Mouse (Mus musculus) cortical plate, adult 2 months (tissue): ENCODE results near the gene Dgcr2. TPM values are rescaled to one million over a fixed set of nuclear protein-coding genes. Genes with fewer than 3 reads are reported as not detected.

Experiments used
- H3K27ac ChIP-seq: fragments of 200-500 bp; 2 replicates; pipeline ENCODE4 v1.5.1; 2012; ENCODE audit warnings: low read length, control low read depth, inconsistent platforms; ENCODE audit not compliant: insufficient read depth
- H3K4me1 ChIP-seq: fragments of 200-500 bp; 2 replicates; pipeline ENCODE4 v1.6.1; 2011; ENCODE audit warnings: low read length; ENCODE audit not compliant: control insufficient read depth, insufficient read depth
- H3K4me3 ChIP-seq: fragments of 200-500 bp; 2 replicates; pipeline ENCODE4 v1.5.1; 2011; ENCODE audit warnings: mild to moderate bottlenecking, low read length, control low read depth; ENCODE audit not compliant: insufficient read depth
- CTCF ChIP-seq: fragments of 200-500 bp; IDR thresholded peaks from 2 replicates; pipeline ENCODE4 v1.5.1; 2011; ENCODE audit warnings: mild to moderate bottlenecking, control low read depth, low read length; ENCODE audit not compliant: insufficient read depth; ENCODE audit errors: extremely low read depth
- POLR2A ChIP-seq: fragments of 200-500 bp; IDR thresholded peaks from 2 replicates; pipeline ENCODE4 v1.6.1; 2011; ENCODE audit warnings: mild to moderate bottlenecking, low read length, control low read depth; ENCODE audit not compliant: insufficient read depth; ENCODE audit errors: extremely low read depth
- polyA plus RNA-seq: library from polyadenylated mRNA; depleted of rRNA; stranded (reverse); fragments of >200 nt; gene quantifications from 2 replicates; pipeline ENCODE4 v1.2.3, GENCODE M21; 2012

Gene Dgcr2
- polyA plus RNA-seq, 1 experiment: 83.6 TPM

DNA sequence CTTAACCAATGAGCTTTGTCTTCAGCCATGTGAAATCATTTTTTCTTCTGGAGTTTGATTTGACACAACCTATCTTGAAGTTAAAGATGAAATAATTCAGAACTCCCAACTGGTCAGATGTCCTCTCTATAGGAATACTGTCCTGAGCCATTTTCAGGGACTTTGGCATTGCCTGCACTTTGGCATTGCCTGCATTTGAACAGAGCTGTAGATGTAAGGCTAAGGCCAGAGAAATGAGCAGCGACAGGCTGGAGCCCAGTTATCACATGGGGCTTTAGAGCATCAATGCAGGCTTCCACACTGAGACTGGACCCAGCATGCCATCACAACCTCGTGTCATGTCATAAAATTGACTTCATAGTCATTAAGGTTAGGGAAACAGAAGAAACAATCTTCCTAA, 45.1 kb downstream of the Dgcr2 start:
- TF ChIP-seq POLR2A: no peak
- no peak for TF ChIP-seq CTCF
- Histone ChIP-seq H3K4me1 (peaks cover 2% of the 10 kb centered on the region; the same call in 1 of the 2 replicates), H3K4me3 (no peak overlapping the region), H3K27ac (no peak overlapping the region)

DNA sequence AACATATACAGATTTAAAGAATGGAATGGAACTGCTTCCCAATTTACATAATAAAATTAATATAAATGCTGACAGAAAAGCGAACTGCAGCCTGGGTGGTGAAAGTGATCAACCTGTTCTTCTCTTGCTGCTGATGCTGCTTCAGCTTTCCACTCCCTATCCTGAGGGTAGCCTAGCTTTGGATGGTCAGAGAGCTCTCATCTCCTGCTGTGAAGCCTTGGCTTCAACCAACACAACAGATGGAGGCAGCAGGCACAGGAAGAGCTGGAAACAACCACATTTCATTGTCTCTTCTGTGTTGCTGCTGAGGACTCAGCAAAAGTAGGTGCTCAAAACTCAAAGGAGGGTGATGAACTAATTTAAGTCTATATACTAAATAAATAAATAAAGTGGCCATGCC, 46.5 kb downstream of the Dgcr2 start:
- Histone ChIP-seq H3K4me3 (no peak overlapping the region), H3K4me1 (peaks cover 2% of the 10 kb centered on the region; the same call in 1 of the 2 replicates), H3K27ac (no peak overlapping the region)
- TF ChIP-seq CTCF: no peak
- no peak for TF ChIP-seq POLR2A

DNA sequence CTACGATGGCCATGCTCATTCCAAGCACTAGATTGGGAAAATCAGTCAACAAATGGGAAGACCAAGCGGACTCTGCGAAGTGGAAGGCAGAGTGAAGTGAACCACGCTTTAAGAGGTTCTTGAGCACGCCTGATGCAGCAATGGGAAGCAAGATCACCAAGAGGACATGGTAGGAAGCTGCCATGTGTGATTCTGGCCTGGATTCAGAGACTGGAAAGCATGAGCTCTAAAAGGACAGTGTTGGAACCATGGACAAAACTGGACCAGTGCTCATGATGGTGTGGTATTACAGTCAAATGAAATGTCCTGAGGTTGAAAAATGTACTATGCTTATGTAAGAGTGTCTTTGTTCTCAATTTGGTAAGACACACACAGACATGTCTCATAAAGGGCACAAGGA, 47.0 kb downstream of the Dgcr2 start:
- no peak for TF ChIP-seq POLR2A
- TF ChIP-seq CTCF: no peak
- no peak overlapping the region for H3K27ac ChIP-seq
- H3K4me3 ChIP-seq: no peak overlapping the region
- peaks cover 2% of the 10 kb centered on the region; the same call in 1 of the 2 replicates for H3K4me1 ChIP-seq

DNA sequence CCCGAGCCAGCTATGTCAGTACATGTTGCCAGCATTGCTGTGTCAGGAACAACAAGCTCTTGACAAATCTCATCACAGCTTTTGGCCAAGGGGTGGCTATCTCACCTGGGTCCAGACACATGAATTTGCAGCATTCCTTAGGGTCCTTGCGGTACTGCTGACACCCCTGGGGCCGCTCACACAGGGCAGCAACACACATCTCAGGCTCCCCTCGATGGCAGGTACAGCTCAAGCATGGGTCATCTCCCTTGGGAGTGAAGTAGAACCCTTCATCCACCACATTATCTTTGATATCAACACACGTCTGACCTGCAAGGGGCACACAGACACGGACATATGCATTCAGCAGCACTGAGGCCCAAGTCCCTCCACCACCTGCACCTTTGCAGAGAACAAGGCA, 48.9 kb downstream of the Dgcr2 start:
- peaks cover 2% of the 10 kb centered on the region; the same call in 1 of the 2 replicates for H3K4me1 ChIP-seq
- H3K4me3 ChIP-seq: no peak overlapping the region
- no peak overlapping the region for H3K27ac ChIP-seq
- TF ChIP-seq POLR2A: no peak

DNA sequence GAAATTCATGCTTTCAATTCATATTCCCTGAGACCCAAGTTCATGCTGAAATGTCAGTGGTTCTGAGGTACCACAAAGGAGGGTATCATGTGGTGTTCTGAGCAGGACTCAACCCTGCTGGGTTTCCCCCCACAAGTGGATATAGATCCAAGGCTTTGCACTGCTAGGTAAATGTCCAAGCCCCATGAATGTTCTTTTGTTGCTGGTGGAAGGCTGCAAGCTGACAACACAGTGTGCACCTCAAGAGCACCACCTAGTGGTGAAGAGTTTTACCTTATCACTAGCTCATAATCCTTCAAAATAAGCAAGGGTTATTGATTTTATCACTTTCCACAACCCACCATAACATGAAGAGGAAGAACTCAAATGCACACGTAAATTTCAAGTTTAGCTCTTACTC, 49.4 kb downstream of the Dgcr2 start:
- no peak overlapping the region for H3K4me3 ChIP-seq
- H3K4me1 ChIP-seq: peaks cover 2% of the 10 kb centered on the region; the same call in 1 of the 2 replicates
- H3K27ac ChIP-seq: no peak overlapping the region
- TF ChIP-seq POLR2A: no peak
- TF ChIP-seq CTCF: peak; percentile 78

DNA sequence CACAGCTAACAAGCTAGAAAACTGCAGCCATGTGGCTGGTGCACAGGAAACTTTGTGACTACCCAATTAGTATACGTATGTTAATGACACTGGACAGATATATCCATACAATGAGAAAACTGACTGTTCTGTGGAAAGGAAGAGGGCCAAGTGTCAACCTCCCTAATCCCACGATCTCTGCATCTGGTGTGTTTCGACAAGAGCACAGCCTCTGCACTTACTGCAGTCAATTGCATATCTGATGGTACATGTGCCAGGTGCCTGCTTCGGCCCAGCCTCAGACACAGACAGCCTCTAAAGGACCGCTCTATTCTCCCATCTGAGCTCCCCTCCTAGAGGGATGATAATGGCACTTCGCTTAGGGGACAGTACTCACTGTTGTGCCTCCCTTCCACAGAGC, 49.9 kb downstream of the Dgcr2 start:
- TF ChIP-seq CTCF: no peak
- no peak for TF ChIP-seq POLR2A
- Histone ChIP-seq H3K4me1 (peaks cover 2% of the 10 kb centered on the region; the same call in 1 of the 2 replicates), H3K27ac (no peak overlapping the region), H3K4me3 (no peak overlapping the region)

DNA sequence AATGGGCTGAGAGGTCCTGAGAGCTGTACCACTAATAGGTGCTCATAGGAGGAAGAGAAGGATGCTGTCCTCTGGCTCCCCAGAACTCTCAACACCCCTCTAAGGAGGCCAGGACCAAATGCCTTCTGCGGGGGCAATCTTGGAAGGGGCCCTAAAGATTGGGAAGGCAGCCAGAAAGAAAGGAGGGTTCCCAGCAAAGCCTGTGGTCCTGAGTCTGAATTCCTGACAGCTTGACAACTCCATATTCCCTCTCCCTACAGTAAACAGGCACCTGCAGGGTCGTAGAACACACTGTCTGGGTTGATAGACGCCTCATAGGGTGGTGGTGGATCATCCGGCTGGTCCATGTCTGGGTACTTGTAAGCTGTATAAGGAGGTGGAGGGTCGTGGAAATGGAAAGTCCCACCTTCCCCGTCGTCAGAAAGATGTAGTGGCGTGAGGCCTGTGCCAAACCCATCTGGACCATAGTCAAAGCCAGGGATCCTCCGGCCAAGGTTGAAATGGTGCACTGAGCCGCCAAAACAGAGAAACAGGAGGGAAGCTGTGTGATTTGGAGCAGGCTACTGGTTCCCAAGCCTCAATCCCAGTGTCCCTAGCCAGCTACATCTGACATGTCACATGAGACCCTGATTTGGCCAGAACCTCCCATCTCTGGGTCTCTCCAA, 54.5 kb downstream of the Dgcr2 start:
- Histone ChIP-seq H3K4me3 (no peak overlapping the region), H3K27ac (no peak overlapping the region), H3K4me1 (no peaks in the 10 kb centered on the region)
- no peak for TF ChIP-seq CTCF
- TF ChIP-seq POLR2A: no peak

DNA sequence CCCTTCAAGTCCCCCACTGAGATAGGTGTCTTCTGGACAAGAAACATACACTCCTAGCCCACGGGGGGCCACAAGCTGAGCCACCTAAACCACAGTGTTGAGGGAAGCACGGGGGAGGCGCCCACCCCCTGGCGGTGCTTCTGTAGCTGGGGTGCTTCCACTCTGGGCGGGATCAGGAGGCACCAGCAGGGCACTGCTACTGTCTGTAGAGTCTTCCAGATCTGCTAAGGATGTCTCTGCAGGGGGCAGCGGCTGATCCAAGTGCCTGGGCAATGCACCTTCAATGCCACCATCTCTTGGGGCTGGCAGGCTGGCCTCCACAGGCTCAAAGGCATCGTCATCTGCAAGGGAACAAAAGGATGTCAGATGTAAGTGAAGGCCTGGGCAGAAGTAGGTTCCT, 55.9 kb downstream of the Dgcr2 start:
- H3K4me1 ChIP-seq: no peaks in the 10 kb centered on the region

DNA sequence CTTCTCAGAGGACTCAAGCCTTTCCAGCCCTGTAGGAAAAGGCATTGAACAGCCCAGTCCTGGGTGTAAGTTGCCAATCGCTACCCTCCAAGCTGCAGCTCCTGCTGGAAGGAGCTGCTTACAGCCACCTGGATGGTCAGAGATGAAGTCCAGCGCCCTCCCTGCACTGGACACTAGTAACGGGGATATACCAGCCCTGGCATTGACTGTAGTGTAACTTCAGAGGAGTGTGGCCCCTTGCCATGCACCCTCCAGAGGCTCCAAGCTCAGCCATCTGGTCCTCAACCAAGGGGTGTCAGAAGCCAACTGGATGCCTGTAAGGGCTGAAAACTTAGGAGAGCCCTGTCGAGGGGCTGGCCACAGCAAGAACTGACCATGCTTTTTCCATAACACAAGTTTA, 58.4 kb downstream of the Dgcr2 start:
- H3K27ac ChIP-seq: no peak overlapping the region
- H3K4me3 ChIP-seq: no peak overlapping the region
- H3K4me1 ChIP-seq: peaks cover 2% of the 10 kb centered on the region
- TF ChIP-seq CTCF: no peak
- TF ChIP-seq POLR2A: no peak

More for the DNA sequence above, 55.9 kb downstream of the Dgcr2 start:
- no peak overlapping the region for H3K4me3 ChIP-seq
- no peak overlapping the region for H3K27ac ChIP-seq
- TF ChIP-seq POLR2A: no peak
- no peak for TF ChIP-seq CTCF

DNA sequence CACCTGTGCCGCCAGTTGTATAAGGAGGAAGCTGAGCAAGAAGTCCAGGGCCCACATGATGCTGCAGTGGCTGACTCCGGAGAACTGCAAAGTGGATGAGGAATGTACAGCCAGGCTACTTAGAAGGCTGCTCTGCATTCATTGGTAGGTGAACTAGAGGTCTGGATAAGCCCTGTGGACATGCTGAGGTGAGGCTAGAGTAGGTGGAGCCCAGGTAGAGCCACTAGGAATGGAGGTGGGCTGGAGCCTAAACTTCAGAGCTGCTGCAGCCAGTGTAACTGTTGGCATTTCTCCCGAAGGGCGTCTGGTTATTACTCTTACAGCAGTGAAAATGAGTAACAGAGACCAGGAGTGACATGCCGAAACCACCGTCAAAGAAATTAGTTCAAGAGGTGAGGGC, 60.3 kb downstream of the Dgcr2 start, which contains the start of gene Car15:
TSS of gene Car15 (minus strand) at position 314 of the 400 bp plus-strand sequence.
- Histone ChIP-seq H3K4me3 (no peak within 1 kb of the TSS), H3K27ac (no peak within 1 kb of the TSS), H3K4me1 (peaks cover 2% of the 10 kb centered on the region)
- TF ChIP-seq CTCF: no peak
- TF ChIP-seq POLR2A: no peak

DNA sequence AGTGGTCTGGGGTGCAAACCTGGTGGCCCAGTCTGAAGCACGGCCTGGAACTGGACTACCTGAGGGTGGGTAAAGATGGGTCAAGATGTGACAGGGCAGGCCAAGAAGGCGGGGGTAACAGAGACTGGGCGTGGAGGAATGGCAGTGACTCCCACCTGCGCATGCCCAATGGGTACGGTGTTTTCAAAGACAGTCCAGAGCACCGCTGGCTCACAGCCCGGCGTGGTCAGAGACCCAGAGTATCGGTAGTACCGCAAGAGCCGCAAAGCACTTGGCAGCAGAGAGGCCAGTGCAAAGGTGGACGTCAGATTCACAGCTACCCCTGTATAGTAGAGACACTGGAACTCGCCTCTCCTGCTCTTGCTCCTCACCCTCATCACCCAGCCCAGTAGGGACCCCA, 62.9 kb downstream of the Dgcr2 start:
- no peak overlapping the region for H3K4me3 ChIP-seq
- H3K27ac ChIP-seq: no peak overlapping the region
- no peak for TF ChIP-seq CTCF
- TF ChIP-seq POLR2A: 0 out of 2 replicates have a peak, but pooled peaks have one; percentile 6
- H3K4me1 ChIP-seq: peaks cover 4% of the 10 kb centered on the region
